Mouse (Mus musculus) C2C12 (cell line): ENCODE data around the gene Shpk. TPM values are rescaled to one million over a fixed set of nuclear protein-coding genes. Genes with fewer than 3 reads are reported as not detected.

Source experiments
- H3K27me3 ChIP-seq: one replicate; pipeline ENCODE4 v1.6.1; 2011; ENCODE audit not compliant: control insufficient read depth, insufficient read depth, insufficient read length
- H3K36me3 ChIP-seq: one replicate; pipeline ENCODE4 v1.6.1; 2011; ENCODE audit not compliant: control insufficient read depth, insufficient read depth
- H3K4me3 ChIP-seq: one replicate; pipeline ENCODE4 v1.5.1; 2011; ENCODE audit warnings: mild to moderate bottlenecking, control low read depth; ENCODE audit not compliant: poor library complexity, insufficient read depth, severe bottlenecking
- H3K79me2 ChIP-seq: one replicate; pipeline ENCODE4 v1.6.1; 2011; ENCODE audit not compliant: control insufficient read depth, insufficient read depth
- H3K79me3 ChIP-seq: one replicate; pipeline ENCODE4 v1.6.1; 2011; ENCODE audit warnings: low read depth, control low read depth
- H3ac ChIP-seq: one replicate; pipeline ENCODE3; 2011; ENCODE audit warnings: low read depth; ENCODE audit not compliant: control insufficient read depth, insufficient read length
- CEBPB ChIP-seq: IDR thresholded peaks from one replicate; pipeline ENCODE4 v1.6.1; 2011; ENCODE audit warnings: low read depth, mild to moderate bottlenecking, control low read depth, moderate library complexity
- CTCF ChIP-seq: IDR thresholded peaks from one replicate; pipeline ENCODE4 v1.5.1; 2011; ENCODE audit not compliant: control insufficient read depth, insufficient read depth, insufficient read length
- FOSL1 ChIP-seq: IDR thresholded peaks from one replicate; pipeline ENCODE4 v1.8.0; 2011; ENCODE audit warnings: mild to moderate bottlenecking, low read length; ENCODE audit not compliant: poor library complexity, insufficient read depth, severe bottlenecking
- MAX ChIP-seq: IDR thresholded peaks from one replicate; pipeline ENCODE4 v1.6.1; 2011; ENCODE audit warnings: mild to moderate bottlenecking, control low read depth
- MYOD1 ChIP-seq: IDR thresholded peaks from one replicate; pipeline ENCODE4 v1.6.1; 2011; ENCODE audit warnings: low read depth; ENCODE audit not compliant: control insufficient read depth, insufficient read length
- MYOG ChIP-seq: IDR thresholded peaks from one replicate; pipeline ENCODE4 v1.6.1; 2011; ENCODE audit not compliant: control insufficient read depth, insufficient read length; ENCODE audit errors: extremely low read depth
- USF1 ChIP-seq: IDR thresholded peaks from one replicate; pipeline ENCODE4 v1.6.1; 2011; ENCODE audit warnings: low read depth, mild to moderate bottlenecking, control low read depth, moderate library complexity
- polyA plus RNA-seq: library from polyadenylated mRNA; unstranded; fragments of >200 nt; fragmentation: generic; extraction: Trizol; gene quantifications from one replicate; pipeline ENCODE4 v1.2.1, GENCODE M21; 2012; ENCODE audit warnings: missing spikeins

The Shpk gene
- polyA plus RNA-seq, 1 experiment, result 0.28 TPM

GRCm38 (mm10) chr11:73203895-73204294, 4.6 kb downstream of the Shpk start:
- H3K79me3 ChIP-seq, result no peaks in the 10 kb centered on the region
- H3K79me2 ChIP-seq, result no peaks in the 10 kb centered on the region
- H3ac ChIP-seq, result no peak overlapping the region
- no peak for TF ChIP-seq MAX
- TF ChIP-seq CEBPB, result no peak
- no peaks in the 10 kb centered on the region for H3K27me3 ChIP-seq
- H3K36me3 ChIP-seq, result no peaks in the 10 kb centered on the region
- H3K4me3 ChIP-seq, result no peak overlapping the region

DNA sequence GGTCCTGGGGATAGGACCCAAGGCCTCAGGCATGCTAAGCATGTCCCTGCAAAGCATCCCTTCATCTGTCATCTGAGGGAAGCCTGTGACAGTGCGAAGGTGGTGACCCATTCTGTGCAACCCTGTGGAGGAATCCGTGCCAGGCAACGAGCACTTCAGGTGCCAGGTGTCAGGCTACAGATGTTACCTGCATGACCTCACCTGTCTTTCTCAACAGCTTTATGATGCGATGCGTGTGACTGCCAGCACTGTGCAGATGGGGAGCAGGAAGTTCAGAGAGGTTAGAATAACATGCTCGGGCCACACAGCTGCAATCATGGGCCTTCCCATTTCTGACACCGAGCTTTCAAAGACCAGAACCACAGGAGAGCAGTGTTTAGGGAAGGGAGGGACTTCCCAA, 5.9 kb downstream of the Shpk start:
- TF ChIP-seq MAX (no peak), FOSL1 (no peak), USF1 (no peak), CTCF (no peak), MYOD1 (no peak), CEBPB (no peak), MYOG (no peak)
- no peaks in the 10 kb centered on the region for H3K79me2 ChIP-seq
- no peaks in the 10 kb centered on the region for H3K79me3 ChIP-seq

DNA sequence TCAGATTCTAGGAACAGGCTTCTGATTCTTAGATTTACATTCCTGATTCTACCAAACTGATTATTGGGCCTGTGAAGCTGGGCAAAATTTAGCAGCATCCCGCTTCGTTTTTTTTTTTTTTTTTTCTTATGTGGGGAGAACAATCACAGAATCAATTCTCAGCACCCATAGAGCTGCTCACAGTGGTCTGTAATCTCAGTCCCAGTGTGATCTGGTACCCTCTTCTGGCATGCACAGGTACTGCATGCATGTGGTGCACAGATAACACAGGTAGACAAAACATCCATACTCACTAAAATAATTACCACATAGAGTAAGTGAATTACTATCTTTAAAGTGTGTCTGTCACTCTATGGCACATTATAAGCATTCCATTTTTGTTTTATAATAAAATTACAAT, 8.4 kb downstream of the Shpk start:
- Histone ChIP-seq H3K36me3 (no peaks in the 10 kb centered on the region), H3K4me3 (no peak overlapping the region), H3K79me2 (no peaks in the 10 kb centered on the region), H3ac (no peak overlapping the region), H3K79me3 (no peaks in the 10 kb centered on the region), H3K27me3 (no peaks in the 10 kb centered on the region)
- TF ChIP-seq CEBPB, result no peak
- TF ChIP-seq USF1, result no peak
- TF ChIP-seq CTCF, result no peak
- TF ChIP-seq MAX, result no peak
- TF ChIP-seq MYOG, result no peak
- TF ChIP-seq FOSL1, result no peak
- no peak for TF ChIP-seq MYOD1

More for the DNA sequence above, 5.9 kb downstream of the Shpk start:
- H3ac ChIP-seq, result no peak overlapping the region
- no peaks in the 10 kb centered on the region for H3K27me3 ChIP-seq
- H3K4me3 ChIP-seq, result no peak overlapping the region
- no peaks in the 10 kb centered on the region for H3K36me3 ChIP-seq

GRCm38 (mm10) chr11:73213956-73214355, 14.7 kb downstream of the Shpk start:
- no peaks in the 10 kb centered on the region for H3K36me3 ChIP-seq
- TF ChIP-seq MAX (no peak), USF1 (no peak), FOSL1 (no peak), CTCF (no peak), MYOD1 (no peak), CEBPB (no peak), MYOG (no peak)
- no peak overlapping the region for H3ac ChIP-seq
- no peaks in the 10 kb centered on the region for H3K79me3 ChIP-seq
- no peaks in the 10 kb centered on the region for H3K79me2 ChIP-seq
- peaks cover 4% of the 10 kb centered on the region for H3K27me3 ChIP-seq
- H3K4me3 ChIP-seq, result no peak overlapping the region

GRCm38 (mm10) chr11:73219671-73220070, 20.4 kb downstream of the Shpk start:
- no peak overlapping the region for H3ac ChIP-seq
- no peak for TF ChIP-seq CEBPB
- no peak for TF ChIP-seq MYOD1
- no peak for TF ChIP-seq MAX
- TF ChIP-seq USF1, result no peak
- no peak for TF ChIP-seq CTCF
- no peak for TF ChIP-seq MYOG
- no peak for TF ChIP-seq FOSL1
- H3K27me3 ChIP-seq, result no peaks in the 10 kb centered on the region
- H3K4me3 ChIP-seq, result no peak overlapping the region
- no peaks in the 10 kb centered on the region for H3K36me3 ChIP-seq
- no peaks in the 10 kb centered on the region for H3K79me3 ChIP-seq
- no peaks in the 10 kb centered on the region for H3K79me2 ChIP-seq

DNA sequence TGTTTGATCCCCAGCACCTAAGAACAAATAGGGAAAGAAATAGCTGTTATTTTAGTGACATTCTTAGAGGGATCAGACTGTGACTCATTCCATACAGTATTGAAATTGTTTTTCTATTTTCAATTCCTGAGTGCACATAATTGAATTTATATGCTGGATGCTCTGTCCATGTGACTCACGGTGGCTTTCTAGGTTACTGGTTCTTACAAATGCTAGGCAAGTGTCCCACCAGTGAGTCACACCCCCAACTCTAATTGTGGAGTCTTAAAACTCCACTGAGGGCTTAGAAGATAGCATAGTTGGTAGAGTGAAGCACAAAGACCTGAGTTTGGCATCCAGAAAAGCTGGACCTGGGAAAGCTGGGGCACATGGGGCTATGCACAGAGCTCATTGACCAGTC, 21.4 kb downstream of the Shpk start:
- Histone ChIP-seq H3K27me3 (no peaks in the 10 kb centered on the region), H3K36me3 (no peaks in the 10 kb centered on the region), H3K4me3 (no peak overlapping the region), H3K79me3 (no peaks in the 10 kb centered on the region), H3K79me2 (no peaks in the 10 kb centered on the region), H3ac (no peak overlapping the region)
- no peak for TF ChIP-seq MYOD1
- TF ChIP-seq MAX, result no peak
- TF ChIP-seq CEBPB, result no peak
- TF ChIP-seq MYOG, result no peak
- TF ChIP-seq USF1, result peak; percentile 38
- no peak for TF ChIP-seq FOSL1
- no peak for TF ChIP-seq CTCF
